Mouse (Mus musculus): ENCODE results near the gene Slitrk3. TPM values are rescaled to one million over a fixed set of nuclear protein-coding genes. Genes with fewer than 3 reads are reported as not detected.

The Slitrk3 gene
- 18.2 and 19.6 TPM in 2 replicates for polyA plus RNA-seq (2021; fragmentation: Nextera tagmentation)
- long read RNA-seq, experiment 1, full-length matches to known transcripts, result 78 of 107 reads
- long read RNA-seq, experiment 1, partial matches to known transcripts, result 0 of 107 reads
- long read RNA-seq, experiment 1, other reads (novel, unspliced or antisense), result 29 of 107 reads
- long read RNA-seq, experiment 2, full-length matches to known transcripts, result 15 of 31 reads
- long read RNA-seq, experiment 2, partial matches to known transcripts, result 0 of 31 reads
- long read RNA-seq, experiment 2, other reads (novel, unspliced or antisense), result 16 of 31 reads

DNA sequence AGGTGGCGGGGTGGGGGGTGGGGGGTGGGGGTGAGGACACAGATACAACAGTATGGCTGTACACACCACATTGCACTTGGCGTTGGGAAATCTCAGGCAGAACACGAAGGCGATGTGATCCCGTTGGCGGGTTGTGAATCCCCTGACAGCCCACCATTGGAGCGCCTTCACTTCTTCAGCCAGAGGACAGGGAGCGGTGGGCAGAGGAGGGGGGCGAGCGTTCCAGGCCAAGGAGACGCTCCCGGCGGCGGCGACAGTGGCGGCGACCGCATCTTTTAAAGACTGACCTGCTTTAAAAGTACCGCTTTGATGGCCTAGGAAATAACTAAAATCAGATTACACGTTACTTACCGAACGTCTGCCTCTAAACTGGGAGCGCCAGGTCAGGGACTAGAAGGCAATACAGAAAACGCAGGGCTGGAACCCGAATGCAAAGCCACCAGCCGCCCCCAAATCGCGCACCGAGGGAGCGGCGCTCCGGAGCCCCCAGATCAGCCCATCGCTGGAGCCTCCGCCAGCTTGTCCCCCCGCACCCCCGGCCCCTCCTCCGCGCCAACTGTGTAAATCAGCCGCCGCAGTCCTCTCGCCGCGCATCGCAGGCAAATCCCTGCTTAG, at the start of gene Slitrk3:
TSS of gene Slitrk3 (minus strand) at position 607 of the 615 bp plus-strand sequence.

Other genes with a start within 250 kb of the Slitrk3 start
- not detected in 2 replicates for gene Sis, start 89.9 kb downstream of the Slitrk3 start, polyA plus RNA-seq (2021; fragmentation: Nextera tagmentation)

Measured in left cerebral cortex, adult 6 months (tissue).